Mouse (Mus musculus) layer of hippocampus, adult 9-11 months (tissue): ENCODE results near the gene Glt28d2.
A peak's percentile ranks its signal among the peaks of the same experiment; 100 is the strongest.
"Not testable (repeated sequence)": the region's sequence is repeated elsewhere in the genome, so short reads cannot be mapped to it uniquely, and the experiment has no call there.

Source experiments
- DNase-seq: peaks from one replicate; pipeline ENCODE4 v3.0.0; 2022

Gene Glt28d2

DNA sequence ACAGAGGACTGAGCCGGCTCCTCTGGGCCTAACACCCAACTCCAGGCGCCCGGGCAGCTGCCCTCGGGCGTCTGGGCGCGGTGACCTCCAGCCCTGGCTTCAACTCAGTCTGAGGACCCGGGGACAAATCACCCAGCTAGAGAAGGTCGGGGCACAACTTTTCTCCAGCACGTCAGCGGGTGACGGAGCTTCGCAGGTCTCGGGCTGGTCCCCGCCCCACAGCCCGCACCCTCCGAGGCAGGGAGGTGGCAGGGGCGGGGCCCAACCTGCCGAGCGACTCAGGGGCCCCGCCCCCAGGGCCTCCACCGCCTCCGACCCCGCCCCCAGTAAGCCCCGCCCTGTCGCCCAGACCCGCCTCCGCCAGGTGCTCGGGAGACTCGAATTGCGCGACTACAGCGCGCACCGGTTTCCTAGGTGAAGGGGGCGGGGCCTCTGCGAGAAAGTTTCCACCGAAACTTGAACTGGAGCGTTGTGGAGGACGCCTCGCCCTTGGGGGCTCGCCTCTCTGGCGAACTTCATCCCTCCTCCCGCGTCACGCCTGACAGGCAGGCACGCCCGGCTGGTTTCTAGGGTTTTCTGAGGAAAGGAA is at the start of gene Glt28d2, which contains the start of gene Gm37240:
Gene Glt28d2 (minus strand): TSS at position 278 of the 589 bp plus-strand sequence.
Gene Gm37240 (minus strand): TSS at position 280 of the 589 bp plus-strand sequence.
- peak; percentile 37 for DNase-seq

- DNase-seq, result no peak
Observed at GRCm38 (mm10) chr3:85933586-85933985, 46.3 kb upstream of the Glt28d2 start.

DNA sequence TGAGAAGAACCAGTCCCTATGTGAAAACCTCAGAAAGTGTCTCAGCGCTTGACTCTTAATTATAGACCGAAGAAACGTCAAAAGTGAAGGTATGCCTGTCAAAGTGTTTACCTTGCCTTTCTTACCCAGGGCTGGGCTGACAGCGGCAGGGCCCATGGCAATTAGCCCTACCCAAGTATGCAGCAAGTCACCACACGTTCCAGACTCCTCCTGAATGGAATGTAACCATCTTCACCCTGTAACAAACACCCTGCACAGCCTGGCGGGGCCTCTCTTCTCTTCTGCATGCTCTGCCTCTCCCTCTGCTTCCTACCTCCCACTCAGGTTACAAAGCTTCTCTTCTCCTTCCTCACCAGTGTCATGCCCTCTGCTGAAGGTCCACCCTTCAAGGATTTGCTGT is 44.5 kb upstream of the Glt28d2 start:
- DNase-seq, result no peak

DNA sequence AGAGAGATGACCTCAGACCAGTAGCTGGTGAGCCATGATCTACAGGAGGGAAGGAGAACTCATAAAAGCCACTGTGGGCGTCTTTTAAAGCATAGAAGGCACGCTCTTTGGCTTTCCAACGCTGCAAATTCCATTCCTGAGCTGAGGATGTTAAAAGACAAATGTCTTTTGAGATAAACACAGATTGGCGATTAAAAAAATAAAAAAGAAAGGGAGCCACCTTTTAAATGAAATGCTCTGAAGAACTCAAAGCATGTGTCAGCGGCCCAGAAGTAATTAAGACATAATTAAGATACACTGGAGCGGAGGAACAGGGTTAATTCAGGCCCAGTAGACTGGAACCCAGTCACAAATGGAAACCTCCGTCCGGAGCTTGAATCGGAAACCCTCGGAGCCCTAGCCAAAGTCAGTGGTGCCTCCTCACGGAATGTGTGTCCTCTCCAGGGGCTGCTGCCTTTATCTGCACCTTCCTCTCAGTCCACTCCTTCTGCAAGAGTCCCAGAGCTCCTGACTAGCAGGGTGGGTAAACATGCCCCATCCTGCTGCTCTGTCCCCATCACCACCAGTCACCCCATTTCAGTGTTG is 43.4 kb upstream of the Glt28d2 start:
- DNase-seq, result no peak

GRCm38 (mm10) chr3:85929711-85930110 is 42.4 kb upstream of the Glt28d2 start:
- no peak for DNase-seq

DNA sequence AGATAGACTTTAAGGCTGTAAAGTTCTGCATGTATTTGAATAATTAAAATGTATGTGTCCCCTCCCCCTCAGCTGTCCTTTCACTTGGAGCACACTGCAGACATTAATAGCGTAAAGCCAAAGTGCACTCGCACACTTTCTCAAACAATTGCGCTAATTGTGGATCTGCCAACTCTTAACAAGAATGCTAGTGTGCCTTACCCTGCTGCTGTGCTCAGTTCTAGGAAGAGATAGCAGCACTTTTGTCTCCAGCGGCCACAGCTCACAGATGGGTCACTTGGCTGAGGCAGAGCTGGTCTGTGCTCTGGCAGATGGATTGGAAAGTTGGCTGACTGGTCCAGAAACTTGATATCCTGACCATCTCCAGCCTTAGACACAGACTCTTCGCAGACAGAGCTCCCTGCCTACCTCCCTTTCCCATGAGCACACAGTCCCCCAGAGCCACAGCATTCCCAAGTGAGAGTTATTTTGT is 40.9 kb upstream of the Glt28d2 start:
- DNase-seq, result peak; percentile 87

DNA sequence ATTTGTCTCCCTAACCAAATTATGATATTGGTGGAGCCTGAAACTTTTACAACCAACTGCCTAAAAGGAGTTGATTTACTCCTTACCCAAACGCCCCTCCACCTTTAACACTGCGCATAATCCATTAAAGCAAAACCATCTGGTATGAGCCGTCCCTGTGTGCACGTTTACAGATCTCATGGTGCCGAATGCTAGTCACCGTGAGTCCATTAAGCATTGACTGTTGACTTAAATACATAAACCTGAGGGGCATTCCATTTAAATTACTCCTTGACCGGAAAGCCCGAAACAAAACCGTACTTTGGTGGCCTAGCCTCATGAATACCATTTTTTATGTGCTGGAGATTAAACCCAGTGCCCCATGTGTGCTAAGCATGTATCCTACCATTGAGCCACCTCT is 40.0 kb upstream of the Glt28d2 start:
- no peak for DNase-seq

DNA sequence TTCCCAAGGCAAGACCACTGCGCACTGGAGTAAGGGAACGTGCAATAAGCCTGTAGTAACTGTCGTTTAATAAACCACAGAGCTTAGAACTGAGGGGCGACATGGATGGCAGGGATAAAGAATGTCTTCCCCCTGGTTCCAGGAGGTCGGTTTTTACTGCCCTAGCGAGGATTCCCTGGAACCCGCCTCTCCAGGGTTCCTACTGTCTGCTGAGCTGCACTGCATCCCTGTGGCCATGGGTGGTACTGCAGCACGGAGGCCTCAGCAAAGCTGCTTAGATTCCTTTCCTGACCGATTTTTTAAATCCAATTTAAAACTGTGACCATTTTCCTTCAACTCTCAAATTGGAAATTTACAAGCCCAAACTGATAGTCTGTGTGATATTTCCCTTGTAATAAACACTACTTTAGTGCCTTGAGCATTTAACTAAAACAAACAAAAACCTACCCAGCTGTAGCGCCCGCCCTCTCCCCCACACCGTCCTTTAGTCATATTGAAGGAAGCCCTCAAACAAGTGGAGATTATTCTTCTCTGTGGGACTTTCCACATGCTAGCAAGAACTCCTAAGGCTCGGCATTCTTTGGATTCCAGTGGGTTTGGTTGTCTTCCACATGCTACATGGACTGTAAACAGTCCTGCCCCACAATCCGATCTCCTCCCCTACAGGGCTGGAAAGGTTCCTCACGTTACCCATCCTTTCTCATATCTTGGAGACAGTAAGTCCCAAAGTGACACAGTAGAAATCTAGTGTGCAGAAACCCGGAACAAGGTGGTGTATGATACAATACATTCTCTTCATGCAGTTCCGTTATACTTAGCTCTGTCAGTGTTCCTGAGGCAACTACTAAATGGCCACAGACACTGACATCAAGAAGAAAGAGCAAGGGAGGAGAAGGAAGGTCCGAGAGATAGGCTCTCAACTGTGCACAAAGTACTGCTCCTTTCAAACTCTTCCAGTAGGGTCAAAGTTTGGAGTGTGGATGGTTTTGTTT is 36.9 kb upstream of the Glt28d2 start:
- peak; percentile 69 for DNase-seq

- no peak for DNase-seq
Observed at GRCm38 (mm10) chr3:85923343-85923742, 36.0 kb upstream of the Glt28d2 start.

- no peak for DNase-seq
Observed at GRCm38 (mm10) chr3:85922331-85922730, 35.0 kb upstream of the Glt28d2 start.

DNA sequence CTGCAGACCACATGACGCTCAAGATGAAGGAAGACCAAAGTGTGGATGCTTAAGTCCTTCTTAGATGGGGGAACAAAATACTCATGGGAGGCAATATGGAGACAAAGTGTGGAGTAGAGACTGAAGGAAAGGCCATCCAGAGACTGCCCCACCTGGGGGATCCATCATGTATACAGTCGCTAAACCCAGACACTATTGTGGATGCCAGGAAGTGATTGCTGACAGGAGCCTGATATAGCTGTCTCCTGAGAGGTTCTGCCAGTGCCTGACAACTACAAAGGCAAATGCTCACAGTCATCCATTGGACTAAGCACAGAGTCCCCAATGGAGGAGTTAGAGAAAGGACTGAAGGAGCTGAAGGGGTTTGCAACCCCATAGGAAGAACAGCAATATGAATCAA is 33.4 kb upstream of the Glt28d2 start:
- not testable (repeated sequence) for DNase-seq

- DNase-seq, result no peak
Observed at GRCm38 (mm10) chr3:85917600-85917999, 30.3 kb upstream of the Glt28d2 start.

DNA sequence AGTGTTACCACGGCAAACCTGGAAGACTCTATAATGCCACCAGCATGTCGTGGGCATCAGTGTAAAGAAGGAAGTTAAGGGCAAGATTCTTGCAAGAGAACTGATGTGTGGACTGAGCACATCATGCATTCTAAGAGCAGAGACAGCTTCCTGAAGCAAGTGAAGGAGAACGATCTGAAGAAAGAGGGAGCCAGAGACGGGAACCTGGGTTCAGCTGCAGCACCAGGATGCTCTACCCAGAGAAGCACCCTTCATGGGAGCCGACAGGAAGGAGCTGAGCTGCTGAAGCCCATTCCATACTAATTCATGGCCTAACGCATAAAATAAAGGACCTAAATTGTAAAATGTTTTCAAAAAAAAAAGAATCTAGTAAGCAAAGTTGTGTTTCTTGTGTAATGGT is 27.5 kb upstream of the Glt28d2 start:
- no peak for DNase-seq

DNA sequence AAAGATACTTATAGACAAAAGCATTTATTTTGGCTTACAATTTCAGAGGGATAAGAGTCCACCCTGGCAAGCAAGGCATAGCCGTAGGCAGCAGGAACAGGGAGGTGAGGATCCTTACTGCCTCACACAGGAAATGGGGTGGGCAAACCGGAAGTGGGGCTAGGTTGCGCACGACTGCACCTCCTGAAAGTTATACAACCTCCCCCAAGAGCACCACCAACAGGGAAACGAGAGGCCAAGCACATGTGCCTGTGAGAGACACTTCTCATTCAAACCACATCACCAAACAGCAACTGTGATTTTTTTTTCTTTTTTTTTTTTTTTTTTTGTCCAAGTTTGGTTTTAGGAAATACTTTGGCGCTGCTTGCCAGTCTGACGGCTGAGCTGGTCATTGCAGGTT is 19.8 kb upstream of the Glt28d2 start:
- DNase-seq, result no peak

- DNase-seq, result no peak
Observed at GRCm38 (mm10) chr3:85904371-85904770, 17.1 kb upstream of the Glt28d2 start.

DNA sequence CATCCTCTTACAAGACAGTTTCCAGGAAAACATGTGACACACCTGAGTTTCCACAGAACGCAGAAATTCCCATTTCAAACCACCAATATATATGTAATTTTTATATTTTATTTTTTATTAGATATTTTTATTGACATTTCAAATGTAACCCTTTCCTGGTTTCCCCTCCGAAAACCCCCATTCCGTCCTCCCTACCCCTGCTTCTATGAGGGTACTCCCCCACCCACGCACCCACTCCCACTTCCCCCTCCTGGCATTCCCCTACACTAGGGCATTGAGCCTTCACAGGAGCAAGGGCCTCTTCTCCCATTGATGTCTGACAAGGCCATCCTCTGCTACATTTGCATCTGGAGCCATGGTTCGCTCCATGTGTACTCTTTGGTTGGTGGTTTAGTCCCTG is 7.7 kb upstream of the Glt28d2 start:
- no peak for DNase-seq

DNA sequence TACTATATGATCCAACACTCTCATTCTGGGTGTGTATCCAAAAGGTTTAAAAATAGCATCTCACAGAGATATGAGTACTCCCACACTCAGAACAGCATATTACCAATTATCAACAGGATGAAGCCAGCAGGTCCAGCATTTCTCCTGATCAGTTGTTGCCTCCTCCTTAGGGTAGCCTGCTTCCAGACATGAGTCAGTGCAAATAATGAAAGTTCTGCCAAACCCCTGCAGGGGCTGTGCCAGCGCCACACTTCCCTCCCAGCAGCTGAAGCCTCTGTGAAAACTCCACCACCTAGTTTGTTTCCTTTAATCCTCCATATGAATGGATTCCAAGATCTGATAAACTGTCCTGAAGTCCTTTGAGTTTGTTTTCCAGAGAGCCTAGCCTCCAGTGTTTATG is 4.3 kb upstream of the Glt28d2 start:
- peak; percentile 56 for DNase-seq

- no peak for DNase-seq
Observed at GRCm38 (mm10) chr3:85888221-85888671, 930 bp upstream of the Glt28d2 start.

DNA sequence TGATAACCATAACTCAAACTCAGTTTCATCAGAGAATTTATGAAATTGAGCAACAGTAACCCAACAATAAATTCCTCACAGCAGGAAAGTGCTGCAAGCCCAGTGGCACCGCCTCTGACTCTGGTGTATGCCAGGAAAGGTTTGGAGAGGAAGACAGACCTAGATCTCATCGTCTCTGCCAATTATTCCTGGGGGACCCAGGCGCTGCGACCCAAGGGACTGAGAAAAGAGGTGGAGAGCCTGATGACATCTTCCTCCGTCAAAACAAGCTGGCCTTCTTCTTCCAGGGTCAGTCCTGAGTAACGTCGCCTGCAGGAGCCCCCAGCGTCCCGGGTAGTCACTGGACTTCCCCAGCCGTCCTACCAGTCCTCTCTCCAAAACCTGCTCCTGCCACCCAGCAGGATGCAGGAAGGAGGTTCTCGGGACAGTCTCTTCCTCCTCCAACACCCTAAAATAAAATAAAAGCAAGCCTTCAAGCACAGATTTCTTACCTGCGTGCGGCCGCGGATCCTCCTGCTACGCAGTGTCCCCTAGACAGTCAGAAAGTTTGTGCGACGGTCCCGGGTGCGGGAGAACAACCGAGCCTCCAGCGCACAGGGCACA is 579 bp downstream of the Glt28d2 start:
- no peak for DNase-seq

DNA sequence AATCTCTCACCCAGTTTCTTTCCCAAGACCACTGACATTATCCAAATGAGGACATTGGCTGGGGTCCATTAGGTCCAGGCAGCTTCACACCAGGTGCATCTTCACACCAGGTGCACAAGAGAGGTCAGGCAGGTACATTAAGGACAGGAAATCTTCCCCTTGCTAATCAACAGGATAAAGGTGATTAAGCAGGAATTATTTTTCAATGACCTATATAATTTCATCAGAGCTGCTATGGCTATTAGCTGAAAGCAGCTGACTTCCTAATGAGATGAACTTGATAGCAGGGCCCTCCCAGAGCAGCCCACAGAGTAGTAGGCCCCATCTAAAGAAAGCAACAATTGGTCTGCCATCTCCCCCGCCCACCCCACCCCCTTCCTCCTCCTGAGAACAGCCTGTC is 1.4 kb downstream of the Glt28d2 start:
- no peak for DNase-seq

DNA sequence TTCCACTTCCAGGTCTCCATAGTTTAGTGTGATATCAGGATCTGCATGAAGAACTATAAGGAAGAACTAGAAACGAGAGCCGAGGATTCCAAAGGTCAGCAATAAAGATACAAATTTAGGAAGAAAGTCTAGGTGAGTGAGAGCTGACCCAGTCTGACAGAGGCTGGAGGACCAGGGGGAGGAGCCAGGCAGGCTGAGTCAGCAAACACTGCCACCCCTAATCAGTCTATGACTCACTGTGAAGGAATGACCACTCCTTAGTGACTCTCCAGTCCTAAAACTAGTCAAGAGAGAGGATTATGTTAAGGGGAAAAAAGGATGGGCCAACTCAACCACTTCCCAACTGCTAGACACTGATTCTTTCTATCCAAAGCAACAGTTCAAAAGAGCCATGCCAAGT is 6.6 kb downstream of the Glt28d2 start:
- DNase-seq, result no peak

GRCm38 (mm10) chr3:85880068-85880467 is 7.2 kb downstream of the Glt28d2 start:
- no peak for DNase-seq

- no peak for DNase-seq
Observed at GRCm38 (mm10) chr3:85878911-85879310, 8.4 kb downstream of the Glt28d2 start.
